Mouse (Mus musculus): Measurements from ENCODE around the gene Arfrp1. TPM values are rescaled to one million over a fixed set of nuclear protein-coding genes. Genes with fewer than 3 reads are reported as not detected.

Gene Arfrp1
- polyA plus RNA-seq, 1 experiment from 2014 or later = 32.1 TPM

GRCm38 (mm10) chr2:181397207-181397761 is 32.1 kb upstream of the Arfrp1 start:
- no peak overlapping the region for H3K9ac ChIP-seq (ENCODE audit: low read depth, low read length)
- no peaks in the 10 kb centered on the region for H3K4me1 ChIP-seq (replicated peaks; ENCODE audit: control insufficient read depth, insufficient read depth, low read length)
- H3K27me3 ChIP-seq (replicated peaks; ENCODE audit: control insufficient read depth, insufficient read depth, low read length) = no peaks in the 10 kb centered on the region
- H3K4me3 ChIP-seq (ENCODE audit: low read depth, low read length) = no peak overlapping the region
- H3K27ac ChIP-seq (ENCODE audit: low read depth, low read length) = no peak overlapping the region
- WGBS = 71% methylated on average over 5 of the region's 5 CpGs
- no peaks in the 10 kb centered on the region for H3K9me3 ChIP-seq (ENCODE audit: control insufficient read depth)
- TF ChIP-seq CTCF (IDR thresholded peaks at IDR 0.05; ENCODE audit: low read depth) = no peak
- no peak for ATAC-seq
- H3K4me2 ChIP-seq (replicated peaks; ENCODE audit: low read depth) = no peak overlapping the region
- H3K36me3 ChIP-seq (ENCODE audit: control insufficient read depth, insufficient read depth) = no peaks in the 10 kb centered on the region; the same call in 1 of the 2 replicates

- no peak overlapping the region for H3K9ac ChIP-seq (ENCODE audit: low read depth, low read length)
- H3K27me3 ChIP-seq (replicated peaks; ENCODE audit: control insufficient read depth, insufficient read depth, low read length) = no peaks in the 10 kb centered on the region
- 92% methylated on average over 3 of the region's 3 CpGs for WGBS
- no peak overlapping the region for H3K4me2 ChIP-seq (replicated peaks; ENCODE audit: low read depth)
- H3K4me3 ChIP-seq (ENCODE audit: low read depth, low read length) = no peak overlapping the region
- no peaks in the 10 kb centered on the region for H3K9me3 ChIP-seq (ENCODE audit: control insufficient read depth)
- H3K27ac ChIP-seq (ENCODE audit: low read depth, low read length) = no peak overlapping the region
- H3K4me1 ChIP-seq (replicated peaks; ENCODE audit: control insufficient read depth, insufficient read depth, low read length) = no peaks in the 10 kb centered on the region
- no peak for TF ChIP-seq CTCF (IDR thresholded peaks at IDR 0.05; ENCODE audit: low read depth)
- ATAC-seq = no peak
- no peaks in the 10 kb centered on the region; the same call in 1 of the 2 replicates for H3K36me3 ChIP-seq (ENCODE audit: control insufficient read depth, insufficient read depth)
Measured at GRCm38 (mm10) chr2:181394086-181394485, 28.9 kb upstream of the Arfrp1 start.

GRCm38 (mm10) chr2:181392600-181393213 is 27.5 kb upstream of the Arfrp1 start:
- no peak overlapping the region for H3K4me2 ChIP-seq (replicated peaks; ENCODE audit: low read depth)
- H3K36me3 ChIP-seq (ENCODE audit: control insufficient read depth, insufficient read depth) = no peaks in the 10 kb centered on the region; the same call in 1 of the 2 replicates
- no peaks in the 10 kb centered on the region for H3K9me3 ChIP-seq (ENCODE audit: control insufficient read depth)
- TF ChIP-seq CTCF (IDR thresholded peaks at IDR 0.05; ENCODE audit: low read depth) = peak; percentile 91
- no peaks in the 10 kb centered on the region for H3K27me3 ChIP-seq (replicated peaks; ENCODE audit: control insufficient read depth, insufficient read depth, low read length)
- H3K27ac ChIP-seq (ENCODE audit: low read depth, low read length) = no peak overlapping the region
- WGBS = 30% methylated on average over 4 of the region's 4 CpGs
- no peak overlapping the region for H3K9ac ChIP-seq (ENCODE audit: low read depth, low read length)
- ATAC-seq = peak; percentile 56; the same call in 1 of the 2 replicates
- no peak overlapping the region for H3K4me3 ChIP-seq (ENCODE audit: low read depth, low read length)
- no peaks in the 10 kb centered on the region for H3K4me1 ChIP-seq (replicated peaks; ENCODE audit: control insufficient read depth, insufficient read depth, low read length)

GRCm38 (mm10) chr2:181391541-181391940 is 26.3 kb upstream of the Arfrp1 start:
- WGBS = 63% methylated on average over 2 of the region's 2 CpGs
- Histone ChIP-seq H3K27ac (ENCODE audit: low read depth, low read length) (no peak overlapping the region), H3K4me3 (ENCODE audit: low read depth, low read length) (no peak overlapping the region), H3K9ac (ENCODE audit: low read depth, low read length) (no peak overlapping the region), H3K9me3 (ENCODE audit: control insufficient read depth) (no peaks in the 10 kb centered on the region), H3K4me1 (replicated peaks; ENCODE audit: control insufficient read depth, insufficient read depth, low read length) (no peaks in the 10 kb centered on the region), H3K36me3 (ENCODE audit: control insufficient read depth, insufficient read depth) (peaks cover 7% of the 10 kb centered on the region), H3K27me3 (replicated peaks; ENCODE audit: control insufficient read depth, insufficient read depth, low read length) (no peaks in the 10 kb centered on the region), H3K4me2 (replicated peaks; ENCODE audit: low read depth) (no peak overlapping the region)
- no peak for ATAC-seq
- no peak for TF ChIP-seq CTCF (IDR thresholded peaks at IDR 0.05; ENCODE audit: low read depth)

GRCm38 (mm10) chr2:181391022-181391421 is 25.8 kb upstream of the Arfrp1 start:
- WGBS = 88% methylated on average over 15 of the region's 15 CpGs
- TF ChIP-seq CTCF (IDR thresholded peaks at IDR 0.05; ENCODE audit: low read depth) = no peak
- H3K4me1 ChIP-seq (replicated peaks; ENCODE audit: control insufficient read depth, insufficient read depth, low read length) = no peaks in the 10 kb centered on the region
- ATAC-seq = no peak
- no peak overlapping the region for H3K9ac ChIP-seq (ENCODE audit: low read depth, low read length)
- H3K4me3 ChIP-seq (ENCODE audit: low read depth, low read length) = no peak overlapping the region
- H3K27me3 ChIP-seq (replicated peaks; ENCODE audit: control insufficient read depth, insufficient read depth, low read length) = no peaks in the 10 kb centered on the region
- no peak overlapping the region for H3K4me2 ChIP-seq (replicated peaks; ENCODE audit: low read depth)
- peaks cover 11% of the 10 kb centered on the region for H3K36me3 ChIP-seq (ENCODE audit: control insufficient read depth, insufficient read depth)
- H3K9me3 ChIP-seq (ENCODE audit: control insufficient read depth) = no peaks in the 10 kb centered on the region
- H3K27ac ChIP-seq (ENCODE audit: low read depth, low read length) = no peak overlapping the region

- no peak for ATAC-seq
- H3K27me3 ChIP-seq (replicated peaks; ENCODE audit: control insufficient read depth, insufficient read depth, low read length) = no peaks in the 10 kb centered on the region
- no peak overlapping the region for H3K9ac ChIP-seq (ENCODE audit: low read depth, low read length)
- peaks cover 13% of the 10 kb centered on the region for H3K36me3 ChIP-seq (ENCODE audit: control insufficient read depth, insufficient read depth)
- no peaks in the 10 kb centered on the region for H3K4me1 ChIP-seq (replicated peaks; ENCODE audit: control insufficient read depth, insufficient read depth, low read length)
- no peak overlapping the region for H3K4me2 ChIP-seq (replicated peaks; ENCODE audit: low read depth)
- 76% methylated on average over 4 of the region's 4 CpGs for WGBS
- H3K27ac ChIP-seq (ENCODE audit: low read depth, low read length) = no peak overlapping the region
- no peak for TF ChIP-seq CTCF (IDR thresholded peaks at IDR 0.05; ENCODE audit: low read depth)
- no peak overlapping the region for H3K4me3 ChIP-seq (ENCODE audit: low read depth, low read length)
- H3K9me3 ChIP-seq (ENCODE audit: control insufficient read depth) = no peaks in the 10 kb centered on the region
Measured at GRCm38 (mm10) chr2:181390136-181390870, 25.1 kb upstream of the Arfrp1 start.
